Mouse (Mus musculus) cerebellum, postnatal 14 days (tissue): Measurements from ENCODE around the gene Btbd8.

ENCODE experiments used
- DNase-seq, 2 experiments: peaks; one replicate each; pipeline ENCODE4 v3.0.0; 2021; ENCODE audit warnings: mixed read lengths in 2 of 2

The Btbd8 gene

DNA sequence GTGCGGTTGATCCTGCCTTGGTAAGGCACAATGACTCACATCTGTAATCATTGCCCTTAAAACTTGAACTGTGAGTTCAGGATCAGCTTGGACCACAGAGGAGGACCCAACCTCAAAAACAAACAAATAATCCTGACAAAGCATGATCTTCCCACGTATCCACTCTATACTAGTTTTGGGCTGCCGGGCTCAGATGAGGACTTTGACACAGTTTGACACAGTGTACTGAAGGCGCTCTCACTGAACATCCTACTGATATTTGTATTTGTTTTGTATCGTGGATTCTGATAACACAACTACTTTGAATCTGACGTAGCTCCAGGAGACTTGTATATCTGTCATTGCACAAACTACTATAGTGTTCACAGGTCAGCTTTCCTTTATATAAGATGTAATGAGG, 83.6 kb downstream of the Btbd8 start:
- DNase-seq: no peak

DNA sequence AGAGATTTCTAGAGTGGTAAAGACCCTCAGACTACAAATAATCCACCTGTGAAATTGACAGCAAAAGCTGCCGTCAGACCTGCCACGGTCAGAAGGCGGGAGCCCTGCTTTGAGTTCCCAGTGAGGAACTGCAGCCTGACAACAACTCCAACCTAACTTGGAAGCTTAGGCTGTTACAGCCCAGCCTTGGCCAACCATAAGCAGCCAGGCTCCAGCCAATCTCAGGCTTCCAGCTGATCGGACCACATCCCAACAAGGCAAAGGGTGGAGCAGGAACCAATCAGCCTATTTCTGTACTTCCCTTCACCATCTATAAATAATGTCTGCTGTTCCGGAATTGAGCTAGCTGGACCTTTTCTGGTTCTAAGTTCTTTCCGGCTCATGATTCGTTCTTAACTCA, 84.1 kb downstream of the Btbd8 start:
- DNase-seq: no peak

DNA sequence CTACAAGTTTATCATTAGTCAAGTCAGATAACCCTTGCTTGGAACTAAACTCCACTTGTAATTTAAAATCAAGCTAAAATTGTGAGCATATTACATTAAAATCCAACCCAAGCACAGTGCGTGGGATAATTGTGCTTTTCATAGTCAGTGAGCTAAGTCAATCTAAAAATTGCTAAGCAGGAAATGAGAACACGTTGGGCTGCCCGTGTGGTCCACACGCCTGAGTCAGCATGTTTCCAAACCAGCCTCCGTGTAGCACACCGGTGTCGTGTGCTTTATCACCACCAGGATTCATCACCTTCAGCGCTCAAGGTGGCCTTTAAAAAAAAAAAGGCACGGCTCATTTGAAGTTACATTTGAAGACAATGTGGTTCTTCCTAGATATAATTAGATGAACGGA, 86.5 kb downstream of the Btbd8 start:
- no peak for DNase-seq

DNA sequence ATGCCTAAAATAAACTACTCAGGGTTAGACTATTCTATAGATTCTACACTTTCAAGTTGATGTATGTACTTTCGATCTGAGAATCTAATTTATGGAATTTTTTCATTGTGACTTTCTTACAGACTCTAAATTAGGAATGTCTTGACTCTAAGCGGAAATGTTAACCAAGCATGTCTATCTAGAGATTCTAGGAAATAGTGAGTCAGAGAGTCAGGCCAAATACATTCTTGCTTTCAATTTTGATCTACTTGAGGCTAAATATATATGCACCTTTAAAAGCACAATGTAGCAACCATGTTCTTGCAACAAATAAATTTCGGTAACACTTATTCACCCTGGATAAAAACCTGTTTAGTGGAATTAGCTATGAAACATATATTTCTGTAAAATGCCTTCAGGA, 91.1 kb downstream of the Btbd8 start:
- DNase-seq: no peak

DNA sequence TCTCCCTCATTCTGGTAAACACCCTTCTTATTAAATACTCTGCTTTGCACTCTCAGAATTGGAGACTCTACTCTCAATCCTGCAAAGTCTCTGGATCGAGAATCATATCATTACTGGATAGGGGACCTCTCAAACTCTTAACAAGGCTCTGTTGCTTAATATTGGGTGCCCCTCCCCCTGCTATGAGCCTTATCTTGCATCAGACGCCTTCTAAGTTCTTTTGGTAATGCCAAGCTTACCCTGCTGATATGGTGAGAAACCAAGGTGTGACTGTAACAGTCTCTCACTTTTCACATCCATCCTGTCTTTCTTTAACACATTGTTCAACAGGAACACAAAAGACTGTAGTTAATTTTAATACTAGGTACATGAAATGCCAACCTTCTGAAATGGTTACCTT, 95.8 kb downstream of the Btbd8 start:
- no peak for DNase-seq

DNA sequence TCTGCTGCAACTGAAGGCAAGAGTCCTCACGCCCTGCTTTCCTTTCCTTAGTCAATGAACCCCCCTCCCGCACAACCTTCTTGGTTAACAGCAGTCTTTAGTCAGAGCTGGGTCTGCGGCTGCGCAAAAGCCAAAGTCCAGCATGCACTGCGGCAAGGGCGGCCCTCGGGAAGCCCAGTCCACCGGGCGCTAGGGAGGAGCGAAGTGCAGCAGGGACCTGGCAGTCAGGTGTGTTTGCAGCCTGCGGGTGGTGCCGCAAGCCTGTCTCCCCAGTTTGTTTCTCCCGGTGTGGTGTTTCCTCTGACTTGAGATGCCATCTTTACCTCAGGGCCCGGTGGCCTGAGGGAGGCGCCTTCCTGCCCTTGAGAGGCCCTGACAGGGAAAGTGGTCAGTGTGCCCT, 96.8 kb downstream of the Btbd8 start, which contains the start of gene 1700028K03Rik:
TSS of gene 1700028K03Rik (plus strand) at position 129 of the 400 bp plus-strand sequence.
- DNase-seq: no peak

DNA sequence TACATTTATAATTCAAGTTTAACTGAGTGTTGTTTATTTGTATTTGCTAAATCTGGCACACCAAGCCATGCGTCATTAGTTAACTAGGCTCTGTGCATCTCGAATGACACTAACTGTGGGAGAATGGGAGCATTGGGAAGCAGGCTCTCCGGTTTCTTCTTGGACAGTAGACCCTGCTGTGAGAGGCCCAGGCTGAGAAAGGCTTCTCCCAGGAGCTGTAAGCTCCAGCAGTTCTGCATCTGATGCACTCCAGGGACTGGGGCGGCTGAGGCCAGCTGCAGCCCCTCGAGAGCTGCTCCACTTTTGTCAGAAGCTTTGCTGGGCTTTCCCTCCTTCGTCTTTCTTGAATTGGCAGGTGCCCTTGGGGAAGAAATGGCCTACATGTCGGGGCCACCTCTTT, 103.9 kb downstream of the Btbd8 start:
- DNase-seq: no peak

DNA sequence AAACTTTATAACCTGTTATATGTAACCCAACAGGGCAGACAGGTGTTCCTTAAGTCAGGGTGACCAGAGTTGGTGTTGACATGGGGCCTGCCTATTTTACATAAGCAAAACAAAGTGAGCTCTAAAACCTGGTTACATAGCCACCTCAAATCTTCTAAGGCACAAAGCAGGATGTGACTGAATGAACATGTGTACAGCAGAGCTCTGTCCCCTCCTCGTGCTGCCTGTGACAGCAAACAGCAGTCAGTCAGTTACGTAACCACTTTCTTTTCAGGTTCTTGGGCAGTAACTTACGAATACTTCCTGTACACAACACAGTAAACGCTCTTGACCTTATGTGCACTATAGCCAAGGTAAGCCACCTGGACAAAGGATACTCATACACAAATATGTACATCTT, 108.1 kb downstream of the Btbd8 start:
- no peak for DNase-seq

DNA sequence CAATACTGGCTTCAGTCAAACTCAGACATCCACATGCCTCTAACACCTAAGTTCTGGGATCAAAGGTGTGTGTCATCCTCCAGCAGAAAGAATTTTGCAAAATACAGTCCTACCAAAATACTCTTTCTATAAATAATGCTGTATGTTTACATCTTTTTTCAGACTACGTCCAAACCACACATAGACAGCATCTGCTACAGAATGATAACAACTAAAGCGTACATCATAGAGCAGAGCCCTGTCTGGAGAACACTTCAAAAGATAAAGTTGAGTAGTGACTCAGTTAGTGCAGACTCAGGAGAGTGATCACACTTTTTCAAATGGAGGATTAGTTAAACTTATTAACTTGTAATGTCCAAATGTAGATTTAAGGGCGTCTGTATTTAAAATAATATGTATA, 110.2 kb downstream of the Btbd8 start:
- no peak for DNase-seq

DNA sequence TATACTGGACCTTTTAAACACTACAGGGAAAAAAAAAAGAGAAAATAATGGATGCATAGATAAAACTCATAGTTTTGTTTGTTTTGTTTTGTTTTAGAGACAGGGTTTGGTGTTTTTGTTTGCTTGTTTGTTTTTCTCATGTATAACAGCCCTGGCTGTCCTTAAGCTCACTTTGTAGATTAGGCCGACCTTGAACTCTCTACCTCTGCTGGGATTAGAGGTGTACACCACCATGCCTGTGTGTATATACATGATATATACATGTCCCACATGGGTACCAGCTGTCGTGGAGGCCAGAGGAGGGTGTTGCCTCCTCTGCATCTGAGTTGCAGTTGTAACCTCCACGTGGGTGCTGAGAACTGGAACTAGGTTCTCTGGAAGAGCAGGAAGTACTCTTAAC, 110.6 kb downstream of the Btbd8 start:
- DNase-seq: no peak

DNA sequence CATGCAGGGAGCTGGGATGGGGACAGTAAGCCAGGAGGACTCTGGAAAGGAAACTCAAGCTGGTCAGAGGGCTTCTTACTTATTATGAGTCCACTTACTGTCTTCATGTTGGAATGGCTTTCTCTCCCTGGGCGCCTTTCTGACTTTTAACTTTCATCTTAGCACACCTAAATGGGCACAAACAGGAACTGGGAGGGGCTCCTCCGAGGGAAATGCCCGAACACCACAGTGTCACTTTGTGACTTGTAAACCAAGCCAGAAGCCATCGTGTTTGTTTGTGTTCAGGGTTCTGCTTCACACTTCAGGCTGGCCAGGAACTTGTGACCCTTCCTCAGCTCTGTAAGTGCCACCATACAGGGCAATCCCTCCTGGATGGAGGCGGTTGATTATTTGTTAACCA, 116.5 kb downstream of the Btbd8 start:
- no peak for DNase-seq

DNA sequence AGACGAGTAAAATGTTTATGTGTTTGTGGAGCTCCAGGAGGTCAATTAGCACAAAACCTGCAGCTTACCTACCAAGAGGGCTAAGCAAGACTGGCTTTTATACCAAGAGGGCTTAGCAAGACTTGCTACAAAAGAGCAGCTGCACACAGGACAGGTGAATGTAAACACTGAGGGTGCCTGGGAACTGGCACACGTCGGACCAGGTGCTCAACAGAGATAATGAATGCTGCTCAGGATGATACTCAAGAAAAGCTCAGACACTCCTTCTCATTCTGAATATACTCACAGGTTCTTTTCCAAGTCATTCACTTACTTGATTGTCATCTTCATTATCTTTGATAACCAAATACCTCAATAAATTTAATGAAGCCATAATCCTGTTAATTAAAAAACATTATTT, 119.2 kb downstream of the Btbd8 start:
- DNase-seq: no peak
